Mouse (Mus musculus) liver, embryonic 15.5 days (tissue): Measurements from ENCODE around the gene Cfap126. TPM values are rescaled to one million over a fixed set of nuclear protein-coding genes. Genes with fewer than 3 reads are reported as not detected.
"Not testable (repeated sequence)": the region's sequence is repeated elsewhere in the genome, so short reads cannot be mapped to it uniquely, and the experiment has no call there.

ENCODE experiments used
- ATAC-seq: fragments of 200-750 bp; cut with Nextera tagmentation; 2 replicates; pipeline ENCODE4 v1.8.0; 2017; ENCODE audit warnings: moderate number of reproducible peaks, mild to moderate bottlenecking, moderate library complexity; ENCODE audit not compliant: insufficient read depth
- H3K27ac ChIP-seq: fragments of 300-500 bp; sonication (generic); replicated peaks from 2 replicates; pipeline ENCODE4 v1.5.1; 2015; ENCODE audit warnings: mild to moderate bottlenecking, inconsistent platforms
- H3K27me3 ChIP-seq: fragments of 300-500 bp; sonication (generic); 2 replicates; pipeline ENCODE4 v1.6.1; 2015; ENCODE audit warnings: mild to moderate bottlenecking, inconsistent platforms
- H3K36me3 ChIP-seq: fragments of 300-500 bp; sonication (generic); replicated peaks from 2 replicates; pipeline ENCODE4 v1.6.1; 2015; ENCODE audit warnings: moderate library complexity, mild to moderate bottlenecking, inconsistent platforms
- H3K4me1 ChIP-seq: fragments of 300-500 bp; sonication (generic); replicated peaks from 2 replicates; pipeline ENCODE4 v1.6.1; 2015; ENCODE audit warnings: inconsistent platforms
- H3K4me2 ChIP-seq: fragments of 300-500 bp; sonication (generic); 2 replicates; pipeline ENCODE4 v1.6.1; 2015; ENCODE audit warnings: moderate library complexity, mild to moderate bottlenecking, inconsistent platforms
- H3K4me3 ChIP-seq: fragments of 300-500 bp; sonication (generic); replicated peaks from 2 replicates; pipeline ENCODE4 v1.5.1; 2015; ENCODE audit warnings: mild to moderate bottlenecking, inconsistent platforms
- H3K9ac ChIP-seq: fragments of 300-500 bp; sonication (generic); 2 replicates; pipeline ENCODE4 v1.6.1; 2015; ENCODE audit warnings: moderate library complexity, mild to moderate bottlenecking, inconsistent platforms
- H3K9me3 ChIP-seq: fragments of 300-500 bp; sonication (generic); replicated peaks from 2 replicates; pipeline ENCODE4 v1.6.1; 2016; ENCODE audit warnings: inconsistent platforms
- WGBS: fragments of 180-500 bp; shearing (Covaris S2); methylation state at CpG from one replicate; pipeline ENCODE4 v1.1.7; 2015; ENCODE audit warnings: mixed read lengths; ENCODE audit not compliant: insufficient replicate concordance; 5-methylcytosine and 5-hydroxymethylcytosine counted together
- polyA plus RNA-seq: library from polyadenylated mRNA; unstranded; fragments of >200 nt; fragmentation: Nextera tagmentation; extraction: Ambion mirVana; gene quantifications from 2 replicates; pipeline ENCODE4 v1.2.1, GENCODE M21; 2015

Cfap126 gene
- polyA plus RNA-seq, 1 experiment from 2014 or later = 1.7 TPM

DNA sequence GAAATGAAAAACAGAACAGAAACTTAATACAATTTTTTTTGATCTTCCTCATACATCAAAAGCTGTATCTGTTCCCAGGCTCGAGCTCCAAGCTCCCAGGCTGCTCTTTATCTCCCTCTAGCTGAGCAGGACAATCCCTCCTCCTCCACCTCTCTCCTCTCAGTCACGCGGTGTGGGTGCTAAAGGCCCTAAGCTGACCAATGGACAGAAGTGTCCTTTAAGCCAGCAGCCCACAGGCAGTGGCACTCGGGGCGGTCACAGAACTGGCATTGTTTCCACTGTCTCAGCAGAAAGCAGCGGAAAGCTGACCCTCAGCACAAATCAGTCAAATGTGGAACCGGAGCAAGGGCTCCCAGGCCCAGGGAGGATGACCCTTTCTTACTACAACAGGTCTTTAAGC, 15.5 kb downstream of the Cfap126 start:
- no peaks in the 10 kb centered on the region for H3K9me3 ChIP-seq
- no peak overlapping the region for H3K4me3 ChIP-seq
- H3K36me3 ChIP-seq = peaks cover 70% of the 10 kb centered on the region
- 73% methylated on average over 7 of the region's 7 CpGs for WGBS
- H3K27ac ChIP-seq = no peak overlapping the region
- H3K9ac ChIP-seq = no peak overlapping the region
- H3K27me3 ChIP-seq = no peaks in the 10 kb centered on the region
- no peak; the same call in 1 of the 2 replicates for ATAC-seq
- H3K4me2 ChIP-seq = no peak overlapping the region
- H3K4me1 ChIP-seq = peaks cover 18% of the 10 kb centered on the region

DNA sequence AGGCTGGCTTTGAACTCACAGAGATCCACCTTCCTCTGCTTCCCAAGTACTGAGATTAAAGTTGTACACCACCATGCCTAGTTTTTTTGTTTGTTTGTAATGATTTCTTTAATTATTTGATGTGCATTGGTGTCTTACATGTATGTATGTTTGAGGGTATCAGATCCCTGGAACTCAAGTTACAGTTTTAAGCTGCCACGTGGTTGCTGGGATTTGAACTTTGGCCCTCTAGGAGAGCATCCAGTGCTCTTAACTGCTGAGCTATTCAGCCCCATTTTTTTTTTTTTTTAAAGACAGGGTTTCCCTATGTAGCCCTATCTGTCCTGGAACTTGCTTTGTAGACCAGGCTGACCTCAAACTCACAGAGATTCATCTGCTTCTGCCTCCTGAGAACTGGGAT, 17.3 kb downstream of the Cfap126 start:
- Histone ChIP-seq H3K9ac (no peak overlapping the region), H3K4me3 (no peak overlapping the region), H3K4me2 (no peak overlapping the region), H3K9me3 (no peaks in the 10 kb centered on the region), H3K27me3 (no peaks in the 10 kb centered on the region), H3K4me1 (peaks cover 12% of the 10 kb centered on the region), H3K27ac (no peak overlapping the region), H3K36me3 (peaks cover 87% of the 10 kb centered on the region)
- 77% methylated on average over 1 of the region's 1 CpGs for WGBS
- no peak for ATAC-seq

DNA sequence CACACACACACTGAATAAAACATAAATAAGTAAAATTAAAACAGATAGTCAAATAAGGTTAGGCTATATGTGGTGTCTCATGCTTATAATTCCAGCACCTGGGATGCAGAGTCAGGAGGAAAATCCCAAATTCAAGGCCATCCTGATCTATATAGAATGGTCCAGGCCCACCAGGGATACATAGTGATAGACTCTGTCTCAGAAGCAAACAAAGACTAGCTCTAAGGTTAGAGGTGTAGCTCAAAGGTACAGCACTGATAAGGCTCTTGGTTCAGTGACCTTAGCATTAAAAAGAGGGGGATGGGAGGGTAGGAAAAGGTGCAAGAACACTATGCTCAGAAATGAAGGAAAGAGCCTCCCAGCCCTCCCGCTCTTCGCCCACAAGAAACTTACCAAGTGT, 21.9 kb downstream of the Cfap126 start:
- Histone ChIP-seq H3K27me3 (no peaks in the 10 kb centered on the region), H3K27ac (no peak overlapping the region), H3K4me2 (no peak overlapping the region), H3K36me3 (peaks cover 86% of the 10 kb centered on the region), H3K9ac (no peak overlapping the region), H3K9me3 (no peaks in the 10 kb centered on the region), H3K4me3 (no peak overlapping the region), H3K4me1 (peaks cover 13% of the 10 kb centered on the region)
- WGBS = 83% methylated on average over 2 of the region's 2 CpGs
- no peak for ATAC-seq

DNA sequence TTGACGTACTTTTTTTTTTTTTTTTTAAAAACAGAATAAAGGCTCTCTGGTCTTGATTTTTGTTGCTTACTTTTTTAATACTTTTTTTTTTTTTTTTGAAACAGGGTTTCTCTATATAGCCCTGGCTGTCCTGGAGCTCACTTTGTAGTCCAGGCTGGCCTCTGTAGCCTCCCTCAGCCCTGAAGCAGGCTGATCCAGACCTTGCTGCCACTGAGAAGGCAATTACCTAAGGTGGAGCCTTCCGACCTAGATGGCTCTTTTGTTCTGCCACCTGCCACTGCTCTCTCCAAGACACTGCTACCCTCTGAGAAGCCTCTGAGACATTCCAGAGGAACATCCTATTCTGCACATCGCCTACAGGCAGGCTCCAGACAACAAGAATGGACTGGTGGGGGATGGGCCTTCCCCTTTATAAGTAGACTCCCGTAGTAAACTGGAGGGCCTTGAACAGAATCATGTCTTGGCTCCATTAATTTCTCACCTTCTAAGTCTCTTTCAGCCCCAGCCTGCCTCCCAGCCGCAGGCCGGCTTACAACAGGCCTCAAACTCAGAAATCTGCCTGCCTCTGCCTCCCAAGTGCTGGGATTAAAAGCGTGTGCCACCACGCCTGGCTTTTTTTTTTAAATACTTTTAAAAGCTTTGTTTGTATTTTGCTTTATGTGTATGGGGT, 23.9 kb downstream of the Cfap126 start:
- not testable (repeated sequence) for H3K4me3 ChIP-seq, H3K9ac ChIP-seq, H3K9me3 ChIP-seq, ATAC-seq, H3K27ac ChIP-seq, H3K4me1 ChIP-seq, H3K27me3 ChIP-seq, H3K4me2 ChIP-seq
- peaks cover 88% of the 10 kb centered on the region for H3K36me3 ChIP-seq
- WGBS = 84% methylated on average over 8 of the region's 8 CpGs

DNA sequence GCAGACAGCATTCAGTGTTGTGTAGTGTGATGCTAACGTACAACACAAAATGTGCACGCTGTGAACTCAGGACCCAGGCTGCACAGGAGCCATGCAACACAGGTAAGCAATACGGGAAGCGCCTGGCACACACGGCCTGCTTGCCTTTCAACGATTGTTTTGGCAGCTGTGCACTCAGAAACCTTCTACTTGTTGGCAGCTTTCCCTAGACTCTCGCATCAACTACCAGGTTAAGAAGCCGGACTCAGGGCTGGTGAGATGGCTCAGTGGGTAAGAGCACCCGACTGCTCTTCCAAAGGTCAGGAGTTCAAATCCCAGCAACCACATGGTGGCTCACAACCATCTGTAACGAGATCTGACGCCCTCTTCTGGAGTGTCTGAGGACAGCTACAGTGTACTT, 29.3 kb downstream of the Cfap126 start:
- 75% methylated on average over 11 of the region's 11 CpGs for WGBS
- not testable (repeated sequence) for H3K4me2 ChIP-seq, H3K9me3 ChIP-seq, H3K27ac ChIP-seq, H3K9ac ChIP-seq, H3K4me1 ChIP-seq, H3K4me3 ChIP-seq, H3K27me3 ChIP-seq, ATAC-seq
- H3K36me3 ChIP-seq = peaks cover 65% of the 10 kb centered on the region

DNA sequence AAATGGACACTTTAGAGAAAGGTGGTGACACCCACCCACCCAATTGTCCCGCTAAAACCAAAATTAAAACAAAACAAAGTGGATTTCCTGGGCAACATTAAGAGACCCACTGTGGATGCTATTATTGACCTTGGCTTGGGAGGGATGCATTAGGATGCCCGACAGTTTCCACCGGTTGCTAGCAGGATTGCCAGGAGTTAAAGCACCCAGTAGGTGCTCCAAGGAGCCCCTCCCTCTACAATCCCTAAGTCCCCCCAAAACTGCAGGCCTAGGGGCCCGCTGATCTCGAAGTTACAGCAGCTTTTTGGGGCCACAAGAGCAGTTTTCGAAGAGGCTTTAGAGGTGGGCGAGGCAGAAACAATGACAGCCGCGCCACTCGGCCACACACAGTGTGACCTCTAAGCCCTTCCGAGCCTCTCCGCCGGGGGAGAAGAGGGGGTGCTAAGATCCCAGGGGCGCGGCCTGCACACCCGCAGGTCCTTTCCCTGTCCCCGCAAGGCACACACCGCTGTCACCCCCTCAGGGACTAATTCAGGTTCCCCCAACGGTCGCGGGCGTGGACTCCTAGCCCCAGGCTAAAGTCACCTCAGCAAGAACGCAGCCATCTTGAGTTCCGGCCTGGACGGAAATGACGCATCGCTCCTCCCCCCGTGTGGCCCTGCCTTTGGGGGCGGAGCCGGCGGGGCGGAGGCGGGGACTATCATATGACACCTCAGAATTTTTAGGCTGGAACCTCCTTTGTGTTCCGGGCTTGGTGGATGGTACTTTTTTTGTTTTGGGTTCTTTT, 36.4 kb downstream of the Cfap126 start, which contains the start of the genes Sdhc and Mpz:
Gene Sdhc, minus strand, starts transcription at position 630 of the 787 bp plus-strand sequence.
Gene Mpz, plus strand, starts transcription at position 738 of the 787 bp plus-strand sequence.
- peak within 1 kb of the TSS; percentile 88 for H3K4me3 ChIP-seq
- H3K36me3 ChIP-seq = peaks cover 9% of the 10 kb centered on the region
- H3K27ac ChIP-seq = peak within 1 kb of the TSS; percentile 78
- WGBS = under 1% methylated on average over 34 of the region's 34 CpGs
- peak within 1 kb of the TSS; percentile 90 for H3K4me2 ChIP-seq
- H3K9me3 ChIP-seq = no peaks in the 10 kb centered on the region
- H3K4me1 ChIP-seq = peaks cover 40% of the 10 kb centered on the region
- peak; percentile 94 for ATAC-seq
- H3K9ac ChIP-seq = peak within 1 kb of the TSS; percentile 89
- H3K27me3 ChIP-seq = peaks cover 10% of the 10 kb centered on the region

DNA sequence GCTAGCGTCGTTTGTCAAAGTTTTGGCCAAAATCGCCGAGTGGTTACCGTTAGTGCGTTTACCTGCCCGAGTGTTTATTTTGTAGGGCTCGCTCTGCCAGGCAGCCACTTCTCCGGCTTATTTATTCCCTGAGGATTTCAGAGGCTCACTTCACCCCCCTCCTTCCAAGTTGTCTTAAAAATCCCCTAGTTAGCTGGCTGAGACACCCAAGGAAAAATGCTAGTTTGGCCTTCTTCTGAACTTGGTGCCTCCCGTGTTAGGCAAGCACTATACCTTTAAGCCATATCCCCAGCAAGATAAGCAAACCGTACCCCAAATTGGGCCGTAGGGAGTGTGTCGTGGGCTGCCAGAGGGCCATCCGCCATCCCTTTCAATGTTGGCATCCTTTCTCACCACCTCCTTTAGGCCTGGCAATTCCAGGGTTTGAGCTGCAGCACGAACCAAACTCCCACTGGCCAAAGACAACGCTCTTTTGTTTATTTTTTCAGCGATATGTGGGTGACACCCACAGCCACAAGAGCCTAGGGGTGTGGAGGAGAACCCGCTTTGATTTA, 37.2 kb downstream of the Cfap126 start:
- Histone ChIP-seq H3K36me3 (peaks cover 2% of the 10 kb centered on the region), H3K4me2 (peak overlapping the region; percentile 90), H3K27me3 (peaks cover 17% of the 10 kb centered on the region), H3K4me1 (peaks cover 40% of the 10 kb centered on the region), H3K9ac (peak overlapping the region; percentile 60), H3K4me3 (peak overlapping the region; percentile 88), H3K9me3 (no peaks in the 10 kb centered on the region), H3K27ac (peak overlapping the region; percentile 78)
- WGBS = 10% methylated on average over 18 of the region's 18 CpGs
- ATAC-seq = peak; percentile 53

DNA sequence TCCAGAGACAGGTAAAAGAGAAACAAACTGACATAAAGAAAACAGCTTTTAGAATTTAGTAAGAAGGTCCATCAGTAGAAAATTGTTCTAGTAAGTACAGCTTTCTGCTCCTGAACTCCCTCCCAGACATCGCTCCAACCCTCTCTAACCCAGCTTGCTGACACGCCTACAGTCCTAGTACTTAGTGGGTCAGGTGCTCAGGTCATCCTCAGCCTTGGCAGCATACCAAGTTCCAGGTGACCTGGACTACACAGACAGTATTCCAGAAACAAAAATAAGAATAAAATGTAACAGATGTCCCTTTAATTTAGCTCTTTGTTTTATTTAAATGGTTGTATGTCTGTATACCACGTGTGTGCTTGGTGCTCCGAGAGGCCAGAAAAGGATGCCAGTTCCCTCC, 38.2 kb downstream of the Cfap126 start:
- ATAC-seq = no peak
- WGBS = 79% methylated on average over 4 of the region's 4 CpGs
- Histone ChIP-seq H3K27me3 (peaks cover 28% of the 10 kb centered on the region), H3K4me1 (peaks cover 40% of the 10 kb centered on the region), H3K9me3 (no peaks in the 10 kb centered on the region), H3K36me3 (no peaks in the 10 kb centered on the region), H3K9ac (no peak overlapping the region), H3K4me2 (no peak overlapping the region), H3K4me3 (no peak overlapping the region), H3K27ac (no peak overlapping the region)

DNA sequence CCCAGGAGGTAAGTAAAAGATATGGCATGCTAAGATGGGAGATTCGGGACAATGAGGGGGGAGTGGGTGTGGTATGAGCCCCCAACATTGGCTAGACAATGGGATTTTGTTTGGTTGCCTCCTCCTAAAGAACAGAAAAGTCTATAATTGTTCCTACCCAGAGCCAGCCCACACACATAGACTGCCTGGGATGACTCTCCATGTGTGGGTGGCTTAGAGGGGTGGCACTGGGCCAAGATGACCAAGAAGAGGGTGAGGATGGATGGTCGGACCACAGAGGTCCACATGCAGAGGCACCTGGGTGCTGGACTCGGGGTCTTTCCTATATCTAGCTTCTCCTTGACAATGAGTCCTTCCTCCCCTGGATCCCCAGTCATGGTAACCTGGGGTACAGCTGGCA, 42.9 kb downstream of the Cfap126 start:
- H3K27ac ChIP-seq = no peak overlapping the region
- H3K4me2 ChIP-seq = no peak overlapping the region
- H3K9ac ChIP-seq = no peak overlapping the region
- H3K4me3 ChIP-seq = no peak overlapping the region
- H3K27me3 ChIP-seq = peaks cover 65% of the 10 kb centered on the region
- no peaks in the 10 kb centered on the region for H3K36me3 ChIP-seq
- 36% methylated on average over 3 of the region's 3 CpGs for WGBS
- peaks cover 25% of the 10 kb centered on the region for H3K4me1 ChIP-seq
- ATAC-seq = no peak
- H3K9me3 ChIP-seq = no peaks in the 10 kb centered on the region

DNA sequence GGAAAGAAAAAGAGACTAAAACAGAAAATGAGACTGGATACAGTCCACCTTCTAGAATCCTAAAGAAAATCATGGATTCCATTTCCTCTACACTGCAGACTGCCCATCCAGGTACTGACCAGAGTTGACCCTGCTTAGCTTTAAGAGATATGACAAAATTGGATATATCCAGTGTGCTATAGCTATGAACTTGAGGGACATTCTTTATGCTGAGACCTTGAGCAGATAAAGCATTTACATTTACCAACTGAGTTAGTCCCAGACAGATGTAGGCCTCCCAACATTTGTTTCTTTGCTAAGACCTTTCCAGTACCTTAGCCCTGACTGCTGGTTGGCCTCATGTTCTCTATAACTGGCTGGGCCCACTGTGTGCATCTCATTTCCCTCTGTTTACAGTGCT, 44.2 kb downstream of the Cfap126 start:
- Histone ChIP-seq H3K27ac (no peak overlapping the region), H3K4me3 (no peak overlapping the region), H3K27me3 (peaks cover 66% of the 10 kb centered on the region), H3K4me2 (no peak overlapping the region), H3K4me1 (peaks cover 18% of the 10 kb centered on the region), H3K9ac (no peak overlapping the region), H3K9me3 (no peaks in the 10 kb centered on the region), H3K36me3 (no peaks in the 10 kb centered on the region)
- ATAC-seq = no peak

DNA sequence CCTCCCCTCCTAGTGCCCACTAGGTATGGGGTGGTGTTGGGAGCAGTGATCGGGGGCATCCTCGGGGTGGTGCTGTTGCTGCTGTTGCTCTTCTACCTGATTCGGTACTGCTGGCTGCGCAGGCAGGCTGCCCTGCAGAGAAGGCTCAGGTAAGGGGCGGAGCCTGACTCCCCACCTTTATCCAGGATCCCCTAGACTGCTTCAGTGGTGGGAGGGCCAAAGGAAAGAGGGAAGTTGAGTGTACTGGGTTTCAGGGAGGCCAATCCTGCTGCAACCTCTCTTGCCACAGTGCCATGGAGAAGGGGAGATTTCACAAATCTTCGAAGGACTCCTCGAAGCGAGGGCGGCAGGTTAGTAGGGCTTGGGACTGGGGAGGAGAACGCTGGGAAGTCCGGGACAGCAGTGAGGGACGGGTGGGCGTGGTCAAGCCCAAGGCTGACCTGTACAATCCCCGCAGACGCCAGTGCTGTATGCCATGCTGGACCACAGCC, 45.8 kb downstream of the Cfap126 start:
- H3K4me1 ChIP-seq = peaks cover 18% of the 10 kb centered on the region
- peak overlapping the region; percentile 52 for H3K4me2 ChIP-seq
- peaks cover 66% of the 10 kb centered on the region for H3K27me3 ChIP-seq
- no peak overlapping the region for H3K27ac ChIP-seq
- H3K36me3 ChIP-seq = no peaks in the 10 kb centered on the region
- peak; percentile 53 for ATAC-seq
- H3K9me3 ChIP-seq = no peaks in the 10 kb centered on the region
- WGBS = 3% methylated on average over 15 of the region's 15 CpGs
- H3K4me3 ChIP-seq = no peak overlapping the region
- no peak overlapping the region for H3K9ac ChIP-seq
